Mouse (Mus musculus): ENCODE measurements around the gene Pex5.

Gene Pex5

GRCm38 (mm10) chr6:124360549-124360948 is 54.3 kb downstream of the Pex5 start:
- DNase-seq (ENCODE audit: low read depth, low spot score) = no peak

DNA sequence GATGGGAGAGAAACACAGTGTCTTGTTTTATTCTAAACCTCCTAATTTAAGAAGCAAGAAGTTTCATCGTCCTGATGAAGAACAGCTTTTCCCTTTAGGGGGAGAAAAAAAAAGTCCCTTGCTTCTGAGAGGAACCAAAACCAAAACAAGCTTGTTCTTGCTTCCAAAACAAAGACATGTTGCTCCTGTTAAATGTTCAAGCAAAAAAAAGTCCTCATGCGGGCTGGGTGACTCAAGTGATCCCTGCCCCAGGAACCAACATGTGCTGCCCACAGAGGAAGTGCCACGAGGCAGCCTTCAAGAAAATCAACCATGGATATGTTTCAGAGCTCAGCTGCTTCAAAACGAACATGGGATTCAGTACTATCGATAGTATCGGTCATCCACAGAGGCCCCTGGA is 55.9 kb downstream of the Pex5 start:
- DNase-seq (ENCODE audit: low read depth, low spot score) = no peak

GRCm38 (mm10) chr6:124353246-124353645 is 61.6 kb downstream of the Pex5 start:
- no peak for DNase-seq (ENCODE audit: low read depth, low spot score)
